Mouse (Mus musculus) induced T-regulatory cell, adult 2 months (primary cell): ENCODE measurements around the gene Psmb8.

Source experiments
- DNase-seq: peaks from one replicate; pipeline ENCODE4 v3.0.0-alpha.2; 2012; ENCODE audit warnings: low read depth

Psmb8 gene

GRCm38 (mm10) chr17:34196941-34197894 is at the start of gene Psmb8:
Psmb8 (plus strand) TSS chr17:34197721.
- DNase-seq, result peak; percentile 94

- DNase-seq, result peak; percentile 81
Measured at GRCm38 (mm10) chr17:34152923-34153322, 44.6 kb upstream of the Psmb8 start, which contains the start of gene H2-DMb1. H2-DMb1 (plus strand) TSS chr17:34153072.

GRCm38 (mm10) chr17:34155534-34155933 is 42.0 kb upstream of the Psmb8 start:
- DNase-seq, result no peak

- peak; percentile 56 for DNase-seq
Measured at GRCm38 (mm10) chr17:34164202-34164895, 33.2 kb upstream of the Psmb8 start.

GRCm38 (mm10) chr17:34165033-34165730 is 32.3 kb upstream of the Psmb8 start:
- DNase-seq, result peak; percentile 66

- DNase-seq, result peak; percentile 80
Measured at GRCm38 (mm10) chr17:34169279-34169678, 28.2 kb upstream of the Psmb8 start.

GRCm38 (mm10) chr17:34170487-34170876 is 27.0 kb upstream of the Psmb8 start:
- no peak for DNase-seq

- DNase-seq, result peak; percentile 97
Measured at GRCm38 (mm10) chr17:34170877-34171498, 26.5 kb upstream of the Psmb8 start.

GRCm38 (mm10) chr17:34172528-34172927 is 25.0 kb upstream of the Psmb8 start:
- peak; percentile 60 for DNase-seq

- peak; percentile 57 for DNase-seq
Measured at GRCm38 (mm10) chr17:34174075-34174474, 23.4 kb upstream of the Psmb8 start.

GRCm38 (mm10) chr17:34177179-34177578 is 20.3 kb upstream of the Psmb8 start:
- peak; percentile 77 for DNase-seq

- no peak for DNase-seq
Measured at GRCm38 (mm10) chr17:34179019-34179418, 18.5 kb upstream of the Psmb8 start.

GRCm38 (mm10) chr17:34179913-34180859 is 17.3 kb upstream of the Psmb8 start:
- peak; percentile 65 for DNase-seq

GRCm38 (mm10) chr17:34183564-34184219 is 13.8 kb upstream of the Psmb8 start:
- DNase-seq, result no peak

- no peak for DNase-seq
Measured at GRCm38 (mm10) chr17:34185526-34185925, 12.0 kb upstream of the Psmb8 start.

GRCm38 (mm10) chr17:34186885-34187260 is 10.6 kb upstream of the Psmb8 start:
- no peak for DNase-seq

GRCm38 (mm10) chr17:34187261-34187916 is 10.1 kb upstream of the Psmb8 start, which contains the start of the genes Tap1 and Psmb9:
Tap1 (plus strand) TSS chr17:34187553.
Psmb9 (minus strand) TSS chr17:34187764.
- DNase-seq, result peak; percentile 100

GRCm38 (mm10) chr17:34188010-34188409 is 9.5 kb upstream of the Psmb8 start:
- DNase-seq, result peak; percentile 62

GRCm38 (mm10) chr17:34188986-34189385 is 8.5 kb upstream of the Psmb8 start:
- DNase-seq, result peak; percentile 58
